Mouse (Mus musculus) kidney, postnatal 10 days (tissue): ENCODE measurements around the gene Ptpra.
A peak's percentile ranks its signal among the peaks of the same experiment; 100 is the strongest.

Source experiments
- DNase-seq: peaks from one replicate; pipeline ENCODE4 v3.0.0; 2021; ENCODE audit warnings: mixed read lengths

The Ptpra gene

DNA sequence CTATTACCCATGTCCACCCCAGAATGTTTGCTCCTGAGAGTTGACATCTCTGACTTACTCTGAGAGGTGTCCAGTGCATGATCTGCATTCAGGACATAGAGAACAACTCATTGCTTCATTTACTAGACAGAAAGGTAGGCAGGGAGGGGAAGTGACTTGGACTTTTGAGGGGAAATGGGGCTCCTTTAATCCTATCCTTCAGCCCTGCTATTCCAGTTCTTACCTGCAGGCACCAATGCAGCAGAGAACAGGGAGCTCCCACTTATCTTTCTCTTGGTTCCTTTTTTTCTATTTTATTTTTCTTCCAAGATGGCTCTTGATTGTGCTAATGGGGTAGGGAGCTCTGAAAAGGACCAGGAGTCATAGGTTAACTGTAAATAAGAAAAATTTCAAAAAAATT is 1.6 kb upstream of the Ptpra start:
- DNase-seq: no peak

GRCm38 (mm10) chr2:130449021-130449793 is 871 bp upstream of the Ptpra start:
- no peak for DNase-seq

DNA sequence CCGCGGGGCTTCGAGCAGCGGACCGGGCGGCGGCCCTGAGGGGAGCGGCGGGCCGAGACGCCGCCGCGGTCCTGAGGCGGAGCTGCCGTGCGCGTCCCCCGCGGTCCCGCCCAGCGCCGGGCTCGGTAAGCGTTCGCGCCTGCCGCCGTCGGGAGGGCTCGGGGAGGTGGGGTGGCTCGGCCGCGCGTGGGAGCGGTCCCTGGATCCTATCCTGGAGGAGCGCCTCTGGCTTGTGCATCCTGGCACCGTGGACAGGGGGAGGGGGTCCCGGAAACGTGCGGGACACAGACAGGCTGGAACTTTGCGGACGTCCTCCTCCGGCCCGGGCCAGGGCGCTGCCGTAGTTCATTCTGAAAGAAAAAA is 337 bp downstream of the Ptpra start:
- DNase-seq: peak; percentile 82

DNA sequence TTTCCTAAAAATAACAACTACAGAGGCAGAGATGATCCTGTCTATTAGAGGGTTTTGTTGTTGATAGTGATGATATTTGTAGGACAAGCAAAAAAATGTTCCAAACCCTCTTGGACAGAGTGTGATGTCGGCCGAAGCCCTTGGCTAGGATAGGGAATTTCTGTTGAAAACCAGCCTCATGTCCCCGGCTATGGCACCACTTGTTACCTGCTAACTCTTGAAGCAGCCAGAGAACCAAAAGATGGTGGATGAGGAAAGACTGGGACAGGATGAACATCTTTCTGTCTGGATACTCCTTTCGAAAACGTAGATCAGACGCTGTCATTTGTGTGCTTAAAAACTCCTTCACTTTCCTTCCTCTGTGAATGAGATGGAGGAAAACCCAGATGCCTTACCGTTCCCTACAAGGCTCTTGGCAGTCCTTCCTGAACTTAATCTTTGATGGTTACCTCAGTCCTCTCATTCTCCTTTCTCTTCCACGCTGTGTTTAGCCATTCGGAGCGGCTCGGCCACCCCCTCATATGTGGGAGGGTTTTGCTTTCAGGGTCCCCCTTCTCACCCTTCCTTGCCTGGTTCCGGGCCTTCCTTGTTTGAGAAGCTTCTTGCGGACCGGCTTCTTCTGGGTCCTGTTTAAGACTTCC is 1.1 kb downstream of the Ptpra start:
- no peak for DNase-seq

- peak; percentile 26 for DNase-seq
Observed at GRCm38 (mm10) chr2:130451727-130452090, 1.6 kb downstream of the Ptpra start.

DNA sequence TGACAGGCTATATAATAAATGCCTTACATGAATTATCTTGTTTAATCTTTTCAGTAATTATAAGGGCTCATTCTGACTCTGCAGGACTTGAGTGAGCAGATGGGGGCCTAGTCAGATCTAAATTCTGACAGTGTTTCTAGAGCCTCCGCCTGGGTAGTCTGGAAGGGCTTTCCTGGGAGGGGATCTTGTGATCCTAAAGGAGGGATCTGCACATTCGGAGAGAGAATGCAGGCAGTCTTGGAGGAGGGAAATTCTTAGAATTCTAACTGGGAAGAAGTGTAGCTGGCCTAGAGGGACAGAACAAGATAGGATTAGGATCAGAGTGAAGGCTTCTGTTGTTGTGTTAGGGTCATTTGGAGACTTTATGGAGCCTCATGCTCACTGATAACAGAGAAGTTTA is 2.2 kb downstream of the Ptpra start:
- no peak for DNase-seq

- no peak for DNase-seq
Observed at GRCm38 (mm10) chr2:130453421-130453820, 3.3 kb downstream of the Ptpra start.

DNA sequence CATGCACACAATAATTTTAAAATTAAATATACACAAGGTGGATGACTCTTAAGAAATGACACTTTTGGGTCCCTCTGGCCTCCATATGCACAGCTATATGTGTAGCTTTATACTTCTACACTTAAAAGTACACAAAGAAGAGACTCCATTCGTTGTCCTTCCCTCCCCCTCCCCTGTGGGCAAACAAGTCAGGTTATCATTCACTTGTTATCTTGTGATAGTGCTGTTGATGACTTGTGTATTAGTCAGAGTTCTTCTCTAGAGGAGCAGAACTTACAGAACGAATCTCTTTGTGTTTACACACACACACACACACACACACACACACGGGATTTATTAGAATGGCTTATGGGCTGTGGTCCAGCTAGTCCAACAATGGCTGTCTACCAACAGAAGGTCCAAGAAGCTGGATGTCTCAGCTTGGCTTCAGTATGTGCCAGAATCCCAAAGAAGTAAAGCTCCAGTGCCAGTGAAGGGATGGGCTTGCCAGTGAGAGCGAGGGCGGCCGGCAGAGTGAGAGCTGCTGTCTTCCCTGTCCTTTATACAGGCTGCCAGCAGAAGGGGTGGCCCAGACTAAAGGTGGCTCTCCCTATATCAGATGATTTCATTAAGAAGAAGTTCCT is 4.8 kb downstream of the Ptpra start:
- no peak for DNase-seq

GRCm38 (mm10) chr2:130457871-130458270 is 7.8 kb downstream of the Ptpra start:
- DNase-seq: no peak

- no peak for DNase-seq
Observed at GRCm38 (mm10) chr2:130459576-130459975, 9.5 kb downstream of the Ptpra start.

DNA sequence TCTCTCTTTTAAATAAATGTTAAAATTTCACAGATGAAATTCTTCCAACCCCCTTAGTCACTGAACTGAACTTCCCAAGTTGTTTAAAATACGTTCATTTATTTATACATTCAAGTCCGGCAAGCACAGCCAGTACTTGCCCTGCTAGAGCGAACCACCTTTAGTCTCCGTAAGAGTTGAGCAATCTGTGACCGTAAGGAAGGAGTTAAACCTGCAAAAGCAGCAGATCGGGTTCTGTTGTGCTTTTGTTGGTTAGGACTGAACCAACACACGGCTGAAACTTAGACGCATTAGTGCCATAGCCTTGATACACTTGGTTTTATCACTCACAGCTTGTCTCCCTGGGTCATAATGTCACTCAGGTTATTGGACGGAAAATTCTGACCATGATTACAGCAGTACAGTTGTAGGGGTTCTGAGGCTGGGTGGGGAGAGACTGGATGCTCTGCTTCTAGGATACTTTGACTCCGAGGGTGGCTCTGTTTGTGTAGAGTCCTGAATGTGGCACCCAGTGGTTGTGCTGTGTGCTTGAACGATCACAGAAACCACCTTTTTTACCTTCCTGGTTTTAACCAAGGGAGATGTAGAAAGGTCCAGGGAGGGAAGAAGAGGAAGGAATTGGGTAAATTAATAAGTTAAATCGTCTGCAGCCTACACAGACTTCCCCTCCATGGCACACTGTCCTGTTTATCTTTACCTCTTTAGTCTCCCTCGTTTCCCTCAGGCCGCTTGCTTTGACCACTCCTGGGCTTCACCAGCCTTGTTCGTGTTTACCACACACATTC is 11.4 kb downstream of the Ptpra start:
- DNase-seq: no peak

- no peak for DNase-seq
Observed at GRCm38 (mm10) chr2:130466438-130466837, 16.4 kb downstream of the Ptpra start.

GRCm38 (mm10) chr2:130469366-130469765 is 19.3 kb downstream of the Ptpra start:
- no peak for DNase-seq

GRCm38 (mm10) chr2:130469935-130470334 is 19.9 kb downstream of the Ptpra start:
- no peak for DNase-seq

- no peak for DNase-seq
Observed at GRCm38 (mm10) chr2:130472908-130473510, 22.9 kb downstream of the Ptpra start.

- DNase-seq: no peak
Observed at GRCm38 (mm10) chr2:130475764-130476163, 25.7 kb downstream of the Ptpra start.

- DNase-seq: no peak
Observed at GRCm38 (mm10) chr2:130476666-130477297, 26.7 kb downstream of the Ptpra start.

- DNase-seq: no peak
Observed at GRCm38 (mm10) chr2:130482177-130482576, 32.1 kb downstream of the Ptpra start.

GRCm38 (mm10) chr2:130482700-130483099 is 32.6 kb downstream of the Ptpra start:
- DNase-seq: no peak

GRCm38 (mm10) chr2:130484206-130484605 is 34.1 kb downstream of the Ptpra start:
- no peak for DNase-seq

GRCm38 (mm10) chr2:130488002-130488401 is 37.9 kb downstream of the Ptpra start:
- DNase-seq: no peak

DNA sequence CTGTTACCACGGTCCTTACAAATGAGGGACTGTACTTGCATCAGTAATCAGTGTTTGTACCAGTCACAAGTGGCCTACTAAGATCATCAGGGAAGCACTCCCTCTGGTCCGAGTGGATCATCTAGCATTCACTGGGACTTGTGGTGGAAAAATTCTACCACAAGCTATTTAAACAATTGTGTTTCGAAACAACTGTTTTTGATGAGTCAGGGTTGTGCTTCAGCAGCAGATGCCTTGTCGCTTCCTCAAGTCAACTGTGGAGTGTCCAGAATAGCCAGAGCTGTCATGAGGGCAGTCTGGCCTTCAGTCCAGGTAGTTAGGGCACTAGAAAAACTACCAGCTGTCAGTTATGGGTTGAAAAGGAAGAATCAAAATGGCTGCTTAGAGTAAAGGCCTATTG is 38.5 kb downstream of the Ptpra start:
- no peak for DNase-seq

DNA sequence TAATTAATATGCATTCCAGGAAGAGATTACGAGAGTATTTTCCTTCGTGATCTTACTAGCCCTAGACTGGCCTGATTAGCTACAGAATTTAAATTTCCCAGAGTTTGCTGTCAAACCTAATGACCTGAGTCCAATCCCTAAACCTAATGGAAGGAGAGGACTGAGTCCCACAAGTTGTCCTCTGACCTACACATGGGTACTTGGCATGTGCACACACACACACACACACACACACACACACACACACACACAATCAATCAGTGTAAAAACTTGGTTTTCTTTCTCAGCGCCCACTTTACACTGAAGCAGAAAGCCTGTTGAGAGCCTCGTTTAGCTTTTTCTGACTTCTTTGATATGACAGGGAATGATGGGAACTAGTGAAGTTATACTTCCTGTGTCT is 41.1 kb downstream of the Ptpra start:
- no peak for DNase-seq
